Mouse (Mus musculus) cerebellum, adult 2 months (tissue): ENCODE data around the gene Atp9a.

Experiments
- CTCF ChIP-seq: fragments of 200-500 bp; IDR thresholded peaks from 2 replicates; pipeline ENCODE4 v1.5.1; 2011; ENCODE audit warnings: low read depth, mild to moderate bottlenecking, control low read depth, low read length, moderate library complexity, borderline replicate concordance; ENCODE audit not compliant: insufficient read depth
- POLR2A ChIP-seq: fragments of 200-500 bp; IDR thresholded peaks from 2 replicates; pipeline ENCODE4 v1.6.1; 2011; ENCODE audit warnings: low read length, control low read depth, borderline replicate concordance; ENCODE audit not compliant: insufficient read depth

- TF ChIP-seq CTCF (no peak), POLR2A (no peak)
Observed at GRCm38 (mm10) chr2:168625091-168625490, 117.1 kb downstream of the Atp9a start.
